Mouse (Mus musculus) embryonic facial prominence, embryonic 10.5 days (tissue): ENCODE measurements at regions not wholly inside any gene's neighbourhood (a gene's known extent, or its start where the extent isn't known, plus 50 kb on each side); places are given as distances from the start of the nearest gene placed in this dataset.

Experiments
- DNase-seq: peaks from one replicate; pipeline ENCODE4 v3.0.0-alpha.2; 2017; ENCODE audit warnings: low spot score
- H3K27ac ChIP-seq: fragments of 300-500 bp; sonication (generic); replicated peaks from 2 replicates; pipeline ENCODE4 v1.5.1; 2016; ENCODE audit warnings: mild to moderate bottlenecking
- H3K27me3 ChIP-seq: fragments of 300-500 bp; sonication (generic); replicated peaks from 2 replicates; pipeline ENCODE4 v1.6.1; 2016; ENCODE audit warnings: low read depth, mild to moderate bottlenecking; ENCODE audit not compliant: poor library complexity, severe bottlenecking
- H3K36me3 ChIP-seq: fragments of 300-500 bp; sonication (generic); replicated peaks from 2 replicates; pipeline ENCODE4 v1.6.1; 2016; ENCODE audit warnings: mild to moderate bottlenecking, moderate library complexity
- H3K4me1 ChIP-seq: fragments of 300-500 bp; sonication (generic); 2 replicates; pipeline ENCODE4 v1.6.1; 2016
- H3K4me3 ChIP-seq: fragments of 300-500 bp; sonication (generic); 2 replicates; pipeline ENCODE4 v1.5.1; 2016; ENCODE audit warnings: mild to moderate bottlenecking, moderate library complexity
- H3K9me3 ChIP-seq: fragments of 300-500 bp; sonication (generic); 2 replicates; pipeline ENCODE4 v1.6.1; 2016; ENCODE audit warnings: mild to moderate bottlenecking
- WGBS: fragments of 180-500 bp; shearing (Covaris S2); methylation state at CpG from one replicate; pipeline ENCODE4 v1.1.7; 2016; 5-methylcytosine and 5-hydroxymethylcytosine counted together

DNA sequence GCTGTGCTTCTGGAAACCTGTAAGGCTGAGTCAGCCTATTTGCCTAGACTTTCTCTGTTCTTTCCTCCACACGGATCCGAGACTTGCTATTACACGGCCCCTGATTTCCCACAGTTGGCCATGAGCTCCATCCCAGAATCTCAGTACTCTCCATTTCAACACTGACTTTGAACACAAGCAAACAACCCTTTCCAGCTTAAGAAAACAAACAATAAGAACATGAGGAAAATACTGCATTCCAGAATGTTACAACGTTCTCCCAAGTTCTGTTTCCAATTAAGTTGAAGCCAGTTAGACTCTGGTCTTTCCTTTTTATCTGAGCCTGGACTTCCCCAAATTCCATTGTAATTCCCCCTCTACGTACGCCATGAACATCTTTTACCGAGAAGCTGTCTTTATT lies 206.4 kb upstream of the Rnd3 start:
- WGBS: 41% methylated on average over 7 of the region's 7 CpGs
- Histone ChIP-seq H3K27ac (no peak overlapping the region), H3K27me3 (no peaks in the 10 kb centered on the region), H3K4me1 (peaks cover 18% of the 10 kb centered on the region; the same call in 1 of the 2 replicates), H3K9me3 (no peaks in the 10 kb centered on the region), H3K4me3 (no peak overlapping the region), H3K36me3 (no peaks in the 10 kb centered on the region)
- DNase-seq: no peak

DNA sequence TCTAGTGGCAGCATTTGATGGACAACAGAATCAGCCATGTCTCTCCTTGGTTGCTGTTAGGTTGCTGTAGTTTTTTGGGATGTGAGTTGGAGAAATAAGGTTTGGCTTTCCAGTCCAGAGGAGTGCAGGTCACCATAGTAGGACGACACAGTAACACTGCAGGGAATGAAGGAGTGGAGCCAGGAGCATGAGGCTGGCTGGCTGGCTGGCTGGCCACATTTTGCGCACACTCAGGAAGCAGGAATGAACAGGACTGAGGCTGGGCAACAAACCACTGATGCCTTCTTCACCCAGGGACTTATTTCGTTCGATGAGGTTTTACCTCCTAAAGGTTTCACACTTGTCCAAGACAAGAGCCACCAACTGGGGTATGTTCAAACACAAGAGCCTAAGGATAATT lies 205.9 kb upstream of the Rnd3 start:
- Histone ChIP-seq H3K4me1 (peaks cover 15% of the 10 kb centered on the region; the same call in 1 of the 2 replicates), H3K9me3 (no peaks in the 10 kb centered on the region), H3K27me3 (no peaks in the 10 kb centered on the region), H3K36me3 (no peaks in the 10 kb centered on the region), H3K4me3 (no peak overlapping the region), H3K27ac (no peak overlapping the region)
- 90% methylated on average over 4 of the region's 4 CpGs for WGBS
- no peak for DNase-seq

DNA sequence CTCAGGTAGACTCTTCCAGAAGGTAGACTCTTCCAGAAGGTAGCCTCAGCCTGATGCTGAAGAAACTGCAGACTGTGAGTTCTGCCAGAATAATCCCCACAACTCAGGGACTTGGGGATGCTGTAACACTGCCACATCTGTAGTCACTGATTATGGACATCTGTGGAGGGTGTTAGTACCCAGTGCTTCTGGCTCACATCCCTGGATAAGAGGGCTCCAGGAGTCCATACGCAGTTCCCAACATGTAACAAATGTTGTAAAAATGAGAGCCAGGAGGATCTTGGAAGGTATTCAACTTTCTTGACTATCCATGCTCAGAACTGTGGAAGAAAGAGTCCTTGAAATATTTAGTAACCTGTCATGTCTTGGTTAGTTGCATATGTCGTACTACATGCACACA lies 200.7 kb upstream of the Rnd3 start:
- Histone ChIP-seq H3K36me3 (no peaks in the 10 kb centered on the region), H3K9me3 (no peaks in the 10 kb centered on the region), H3K27ac (no peak overlapping the region), H3K4me1 (0 out of 2 replicates have a peak, but pooled peaks cover 6% of the 10 kb centered on the region), H3K27me3 (no peaks in the 10 kb centered on the region), H3K4me3 (no peak overlapping the region)
- DNase-seq: no peak
- 91% methylated on average over 2 of the region's 2 CpGs for WGBS

DNA sequence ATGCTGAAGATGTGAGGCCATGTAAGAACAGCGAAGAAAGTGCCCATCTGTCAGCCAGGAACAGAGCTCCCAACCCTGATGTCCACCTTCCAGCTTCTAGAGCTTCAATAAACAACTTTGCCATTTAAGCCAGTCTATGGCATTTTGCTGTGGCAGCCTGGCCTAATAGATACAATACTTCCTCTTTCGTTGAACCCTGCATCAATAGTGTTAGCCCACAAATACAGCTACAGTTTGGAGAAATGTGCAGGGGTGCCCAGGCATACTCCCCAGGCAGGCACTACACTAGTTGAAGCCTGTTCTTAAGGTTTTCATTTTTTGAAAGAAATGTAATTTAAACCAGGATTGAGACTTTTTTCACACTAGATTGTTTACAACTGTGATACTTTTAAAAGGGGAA lies 199.9 kb upstream of the Rnd3 start:
- Histone ChIP-seq H3K36me3 (no peaks in the 10 kb centered on the region), H3K4me1 (0 out of 2 replicates have a peak, but pooled peaks cover 6% of the 10 kb centered on the region), H3K9me3 (no peaks in the 10 kb centered on the region), H3K4me3 (no peak overlapping the region), H3K27me3 (no peaks in the 10 kb centered on the region), H3K27ac (no peak overlapping the region)
- DNase-seq: no peak
- WGBS: 85% methylated on average over 2 of the region's 2 CpGs

DNA sequence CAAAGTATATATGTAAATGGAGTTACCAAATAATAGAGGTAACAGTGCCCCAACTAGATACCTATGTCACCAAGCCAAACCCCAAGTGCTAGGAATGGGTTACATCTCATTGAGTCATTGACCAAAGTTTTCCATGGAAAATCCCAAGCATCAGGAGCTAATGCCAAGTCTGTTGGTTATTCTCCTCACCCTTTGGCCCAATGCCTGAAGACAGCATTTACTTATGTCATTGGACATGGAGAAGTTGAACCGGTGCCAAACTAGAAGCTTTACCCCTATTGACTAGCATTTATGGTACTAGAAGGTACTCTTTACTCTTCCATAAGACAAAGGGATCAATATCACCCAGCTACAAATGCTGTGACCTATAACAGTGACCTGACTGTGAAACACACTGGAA lies 198.2 kb upstream of the Rnd3 start:
- no peaks in the 10 kb centered on the region for H3K4me1 ChIP-seq
- H3K4me3 ChIP-seq: no peak overlapping the region
- WGBS: 97% methylated on average over 1 of the region's 1 CpGs
- no peak overlapping the region for H3K27ac ChIP-seq
- H3K27me3 ChIP-seq: no peaks in the 10 kb centered on the region
- no peaks in the 10 kb centered on the region for H3K36me3 ChIP-seq
- no peak for DNase-seq
- no peaks in the 10 kb centered on the region for H3K9me3 ChIP-seq

DNA sequence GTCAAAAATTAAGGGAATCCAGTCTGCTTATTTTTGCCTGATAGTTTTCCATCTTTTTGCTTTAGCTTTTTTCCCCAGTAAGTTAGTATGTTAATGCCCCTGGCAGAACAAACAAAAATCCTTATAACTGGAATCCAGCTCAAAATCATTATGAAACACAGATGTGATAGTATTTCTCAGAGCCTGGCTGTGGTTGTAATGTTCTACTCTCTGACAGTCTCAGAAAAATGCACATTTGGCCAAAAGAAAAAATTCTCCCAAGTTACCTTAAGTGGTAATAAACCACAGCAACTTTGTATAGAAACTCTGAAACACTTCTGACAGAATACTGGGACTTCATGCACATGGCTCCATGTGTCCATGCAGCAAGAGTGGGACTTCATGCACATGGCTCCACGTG lies 193.5 kb upstream of the Rnd3 start:
- H3K4me1 ChIP-seq: no peaks in the 10 kb centered on the region
- WGBS: 81% methylated on average over 1 of the region's 1 CpGs
- H3K9me3 ChIP-seq: no peaks in the 10 kb centered on the region
- no peak overlapping the region for H3K27ac ChIP-seq
- no peak for DNase-seq
- no peaks in the 10 kb centered on the region for H3K27me3 ChIP-seq
- H3K4me3 ChIP-seq: no peak overlapping the region
- H3K36me3 ChIP-seq: no peaks in the 10 kb centered on the region

DNA sequence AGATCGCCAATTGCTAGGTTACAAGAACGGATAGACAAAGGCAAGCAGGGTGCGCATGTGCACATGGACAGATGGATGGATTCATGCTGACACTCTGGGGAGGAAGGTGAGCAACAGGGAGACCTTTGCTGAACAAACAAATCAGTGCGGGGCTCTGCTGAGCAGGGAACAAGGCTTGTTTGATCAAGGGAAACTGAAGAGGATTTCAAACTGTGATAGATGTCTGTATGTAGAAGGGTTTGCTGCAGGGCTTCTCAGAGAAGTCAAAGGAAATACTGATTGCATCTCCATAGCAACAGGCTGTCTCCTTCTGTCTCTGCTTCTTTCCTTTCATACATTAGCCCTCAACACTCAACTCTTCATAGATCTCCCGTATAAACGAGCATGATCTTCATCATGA lies 185.5 kb upstream of the Rnd3 start:
- H3K27ac ChIP-seq: no peak overlapping the region
- no peak overlapping the region for H3K4me3 ChIP-seq
- H3K4me1 ChIP-seq: peaks cover 22% of the 10 kb centered on the region
- no peaks in the 10 kb centered on the region for H3K36me3 ChIP-seq
- no peaks in the 10 kb centered on the region for H3K27me3 ChIP-seq
- WGBS: 64% methylated on average over 6 of the region's 6 CpGs
- H3K9me3 ChIP-seq: no peaks in the 10 kb centered on the region
- no peak for DNase-seq

DNA sequence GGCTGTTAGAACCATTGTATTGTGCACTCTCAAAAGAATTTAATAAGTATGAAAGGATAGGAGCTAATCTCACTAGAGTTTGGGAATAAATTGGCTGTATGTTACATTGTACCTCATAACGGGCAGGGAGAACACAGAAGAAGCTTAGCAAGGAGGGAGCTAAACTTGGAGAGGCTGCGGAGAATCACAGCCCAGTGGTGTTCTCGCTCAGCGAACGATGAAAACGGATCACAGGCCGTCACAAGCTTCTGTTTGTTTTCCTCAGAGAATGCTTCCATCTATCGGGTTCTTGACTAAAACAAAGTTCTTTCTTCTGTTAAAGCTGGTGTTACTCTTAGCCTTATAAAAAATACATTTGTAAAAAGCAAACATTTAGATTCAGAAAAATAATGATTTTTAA lies 178.2 kb upstream of the Rnd3 start:
- no peaks in the 10 kb centered on the region for H3K9me3 ChIP-seq
- no peak overlapping the region for H3K27ac ChIP-seq
- H3K27me3 ChIP-seq: no peaks in the 10 kb centered on the region
- no peaks in the 10 kb centered on the region for H3K4me1 ChIP-seq
- 60% methylated on average over 8 of the region's 8 CpGs for WGBS
- DNase-seq: no peak
- no peak overlapping the region for H3K4me3 ChIP-seq
- no peaks in the 10 kb centered on the region for H3K36me3 ChIP-seq

DNA sequence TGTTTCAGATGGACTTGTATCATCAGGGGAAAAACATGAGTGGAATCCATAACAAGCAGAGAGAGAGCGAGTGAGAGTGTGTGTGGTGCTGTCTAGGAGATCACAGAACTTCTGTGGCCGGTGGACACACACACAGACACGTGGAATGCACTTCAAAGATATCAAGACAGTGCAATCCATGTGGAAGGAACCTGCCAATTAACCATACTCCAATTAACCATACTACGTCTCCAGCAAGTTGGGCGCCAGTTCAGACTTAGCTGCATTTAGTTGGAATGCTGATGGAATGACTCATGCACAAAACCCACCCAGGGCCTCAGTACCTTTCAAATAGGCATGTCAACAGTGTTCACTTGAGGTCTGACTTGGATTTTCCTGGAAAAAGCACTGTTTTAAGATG lies 172.8 kb upstream of the Rnd3 start:
- H3K36me3 ChIP-seq: no peaks in the 10 kb centered on the region
- WGBS: 80% methylated on average over 5 of the region's 5 CpGs

DNA sequence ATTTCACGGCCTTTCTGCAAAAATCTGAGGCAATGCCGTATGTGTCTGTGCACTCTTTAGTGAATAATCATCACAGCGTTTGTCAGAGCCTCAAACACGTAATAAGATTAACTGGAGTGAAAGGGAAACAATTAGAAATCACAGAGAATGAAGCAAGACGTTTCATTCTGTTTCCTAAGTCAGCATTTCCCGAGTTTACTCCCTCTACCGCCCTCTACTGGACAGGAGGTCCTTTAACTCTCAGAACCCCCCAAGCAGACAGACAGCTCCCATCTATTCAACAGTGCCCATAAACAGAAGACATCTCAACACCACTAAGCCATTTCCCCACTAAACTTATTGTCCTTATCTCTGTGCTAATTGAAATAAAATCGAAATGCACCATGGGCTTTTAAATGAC lies 167.5 kb upstream of the Rnd3 start:
- Histone ChIP-seq H3K36me3 (no peaks in the 10 kb centered on the region), H3K4me3 (no peak overlapping the region), H3K27ac (no peak overlapping the region), H3K27me3 (no peaks in the 10 kb centered on the region), H3K9me3 (0 out of 2 replicates have a peak, but pooled peaks cover 4% of the 10 kb centered on the region), H3K4me1 (peaks cover 11% of the 10 kb centered on the region)
- DNase-seq: no peak
- WGBS: 87% methylated on average over 8 of the region's 8 CpGs

More for the DNA sequence above, 172.8 kb upstream of the Rnd3 start:
- Histone ChIP-seq H3K27me3 (no peaks in the 10 kb centered on the region), H3K27ac (no peak overlapping the region), H3K9me3 (0 out of 2 replicates have a peak, but pooled peaks cover 4% of the 10 kb centered on the region), H3K4me3 (no peak overlapping the region), H3K4me1 (no peaks in the 10 kb centered on the region)
- no peak for DNase-seq

DNA sequence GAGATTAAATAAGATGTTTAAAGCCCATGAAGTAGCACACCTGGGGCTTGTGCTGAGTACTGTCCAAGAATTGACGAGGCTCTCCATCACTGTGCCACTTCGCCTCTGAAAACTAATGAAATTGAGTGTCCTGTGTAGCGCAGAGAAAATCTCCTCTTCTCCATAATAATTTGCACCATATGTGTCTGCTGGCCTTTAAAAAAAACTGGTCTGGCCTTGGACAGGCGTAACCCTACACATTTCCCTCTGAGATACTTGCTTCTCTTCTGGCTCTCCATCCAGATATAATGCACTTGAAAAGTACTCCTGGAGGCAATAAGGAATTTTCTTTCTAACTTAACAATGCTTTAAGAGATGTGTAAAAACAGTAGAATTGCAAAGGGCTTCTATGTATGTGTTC lies 164.5 kb upstream of the Rnd3 start:
- H3K27me3 ChIP-seq: no peaks in the 10 kb centered on the region
- DNase-seq: no peak
- H3K9me3 ChIP-seq: 0 out of 2 replicates have a peak, but pooled peaks cover 4% of the 10 kb centered on the region
- no peaks in the 10 kb centered on the region for H3K36me3 ChIP-seq
- H3K4me1 ChIP-seq: peaks cover 16% of the 10 kb centered on the region
- 48% methylated on average over 4 of the region's 4 CpGs for WGBS
- no peak overlapping the region for H3K27ac ChIP-seq
- H3K4me3 ChIP-seq: no peak overlapping the region

DNA sequence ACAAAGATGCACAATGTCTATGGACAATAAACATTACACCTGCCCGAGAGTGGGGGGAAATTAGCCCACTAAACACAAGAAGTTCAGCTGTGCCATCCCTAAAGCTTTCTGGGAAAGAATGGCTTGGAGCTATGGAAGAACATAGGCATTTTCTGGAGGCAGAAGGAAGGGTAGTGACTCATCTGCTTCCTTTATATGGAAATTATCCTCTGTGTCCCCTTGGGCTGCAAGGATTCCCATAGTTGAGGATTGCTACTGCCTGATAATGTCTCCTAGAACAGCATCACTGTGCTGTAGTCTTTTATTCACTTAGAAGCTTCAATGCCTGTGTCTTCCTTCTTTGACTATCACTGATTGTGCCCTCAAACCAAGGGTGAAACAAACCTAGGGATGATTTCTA lies 157.3 kb upstream of the Rnd3 start:
- no peak overlapping the region for H3K27ac ChIP-seq
- H3K4me3 ChIP-seq: no peak overlapping the region
- H3K9me3 ChIP-seq: no peaks in the 10 kb centered on the region
- no peaks in the 10 kb centered on the region for H3K27me3 ChIP-seq
- DNase-seq: no peak
- H3K36me3 ChIP-seq: no peaks in the 10 kb centered on the region
- WGBS: 94% methylated on average over 1 of the region's 1 CpGs
- H3K4me1 ChIP-seq: peaks cover 15% of the 10 kb centered on the region

DNA sequence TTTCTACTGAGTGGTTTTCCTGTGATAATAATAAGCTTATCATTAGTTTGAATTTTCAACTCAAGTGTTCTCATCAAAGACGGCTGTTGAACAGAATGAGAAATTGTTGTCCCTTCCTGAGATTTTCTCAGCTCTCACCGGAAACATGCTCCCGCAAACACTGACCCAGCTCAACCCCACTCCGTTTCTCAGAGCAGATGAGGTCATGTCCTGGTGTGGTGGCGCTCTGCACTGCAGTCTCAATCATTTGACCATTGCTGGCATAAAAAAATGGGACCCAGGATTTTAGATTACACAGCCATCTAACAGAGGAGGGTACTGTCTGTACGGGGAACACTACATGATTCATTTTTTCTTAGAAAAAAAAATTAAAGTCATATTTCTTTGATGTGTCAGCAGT lies 156.5 kb upstream of the Rnd3 start:
- Histone ChIP-seq H3K27ac (no peak overlapping the region), H3K36me3 (no peaks in the 10 kb centered on the region), H3K4me1 (peaks cover 15% of the 10 kb centered on the region), H3K9me3 (no peaks in the 10 kb centered on the region), H3K27me3 (no peaks in the 10 kb centered on the region), H3K4me3 (no peak overlapping the region)
- WGBS: 63% methylated on average over 6 of the region's 6 CpGs
- peak; percentile 28 for DNase-seq

DNA sequence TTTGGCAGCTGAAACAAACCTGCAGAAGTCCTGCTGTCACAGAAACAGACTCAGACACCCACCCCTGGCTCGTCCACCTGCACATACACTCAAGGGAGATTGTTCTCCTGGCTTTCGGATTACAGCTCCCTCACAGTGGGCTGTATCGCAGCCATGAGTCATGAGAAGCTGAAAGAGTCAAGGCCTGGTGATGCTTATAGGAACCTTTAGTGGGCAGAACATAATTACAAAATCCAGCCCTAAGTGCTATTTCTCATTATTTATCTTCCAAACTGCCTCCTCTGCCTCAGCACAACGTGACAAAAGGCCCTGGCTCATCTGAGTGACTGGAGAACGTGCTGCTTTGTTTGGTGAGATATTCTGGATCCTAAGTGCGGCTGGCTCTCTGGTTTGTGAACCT lies 155.8 kb upstream of the Rnd3 start:
- Histone ChIP-seq H3K27me3 (no peaks in the 10 kb centered on the region), H3K36me3 (no peaks in the 10 kb centered on the region), H3K27ac (no peak overlapping the region), H3K4me3 (no peak overlapping the region), H3K4me1 (peaks cover 15% of the 10 kb centered on the region), H3K9me3 (no peaks in the 10 kb centered on the region)
- no peak for DNase-seq
- WGBS: 79% methylated on average over 6 of the region's 6 CpGs
